7 mouse cellular contexts compared by ENCODE assay signal in the genomic region with DNA sequence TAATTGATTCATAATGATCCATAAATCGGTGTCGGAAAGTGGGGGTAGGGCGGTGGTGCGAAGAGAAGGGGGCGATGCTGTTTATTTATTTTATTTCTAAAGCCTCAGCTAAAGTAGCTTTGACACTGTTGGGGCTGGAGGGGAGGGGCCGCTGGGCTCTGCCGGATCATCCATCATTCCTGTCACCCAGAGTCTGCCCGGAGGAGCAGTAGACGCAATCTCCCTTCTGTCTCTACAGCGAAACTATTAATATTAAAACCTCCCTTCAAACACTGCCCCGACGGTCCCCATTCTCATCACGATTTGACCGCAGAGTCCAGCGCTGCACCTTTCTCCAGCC.
DNase-seq lines count a peak whose midpoint lies in the region; ATAC-seq and TF ChIP-seq lines count a peak whose summit lies in the region.

No protein-coding gene starts in this region.

- peak; percentile 25; the same call in 1 of the 2 replicates for ATAC-seq in hindbrain, postnatal 0 days
- ATAC-seq in liver, embryonic 15.5 days (ENCODE audit: insufficient read depth): no peak
- ATAC-seq in stomach, postnatal 0 days (ENCODE audit: low FRiP score, low TSS enrichment): no peak

- H3K4me3 ChIP-seq in ES-E14 (ENCODE audit: insufficient read depth in 1 of 2, low read depth in 1 of 2, low read length in 2 of 2, poor library complexity in 1 of 2, severe bottlenecking in 1 of 2): peak overlapping the region; percentile 14 to 40; a peak in 2 of 4 replicates
- peak overlapping the region; percentile 43 for H3K4me3 ChIP-seq in brown adipose tissue, adult 24 weeks (ENCODE audit: insufficient read depth, low read depth, low read length)
- H3K4me3 ChIP-seq in hindbrain, postnatal 0 days (ENCODE audit: low read length): peak overlapping the region; percentile 18
- H3K4me3 ChIP-seq in liver, embryonic 15.5 days (replicated peaks): peak overlapping the region; percentile 30
- H3K4me3 ChIP-seq in stomach, postnatal 0 days (ENCODE audit: low read depth, low read length): peak overlapping the region; percentile 28

- DNase-seq in ES-E14 (ENCODE audit: low read depth, low spot score): no peak
- DNase-seq in hindbrain, postnatal 0 days (ENCODE audit: low spot score): peak; percentile 64
- DNase-seq in stomach, postnatal 0 days (ENCODE audit: low spot score): peak; percentile 20
- no peak for DNase-seq in urinary bladder, adult 2 months (ENCODE audit: low spot score)
- DNase-seq in frontal cortex, postnatal 36 days (ENCODE audit: low spot score in 2 of 2): no peak

- no peak overlapping the region for H3K27ac ChIP-seq in ES-E14 (ENCODE audit: insufficient read depth, low read depth, low read length, poor library complexity, severe bottlenecking)
- no peak overlapping the region for H3K27ac ChIP-seq in brown adipose tissue, adult 24 weeks (replicated peaks; ENCODE audit: low read depth, low read length)
- peak overlapping the region; percentile 74 for H3K27ac ChIP-seq in hindbrain, postnatal 0 days
- no peak overlapping the region for H3K27ac ChIP-seq in liver, embryonic 15.5 days (replicated peaks)
- no peak overlapping the region; the same call in 1 of the 2 replicates for H3K27ac ChIP-seq in stomach, postnatal 0 days (replicated peaks)

- no peak for TF ChIP-seq CTCF in hindbrain, postnatal 0 days (IDR thresholded peaks at IDR 0.05; ENCODE audit: low read depth)
- TF ChIP-seq CTCF in stomach, postnatal 0 days (IDR thresholded peaks at IDR 0.05; ENCODE audit: low read depth): no peak

- H3K4me1 ChIP-seq in ES-E14 (ENCODE audit: control insufficient read depth in 2 of 2, insufficient read depth in 2 of 2, low read length in 2 of 2, poor library complexity in 1 of 2): peaks cover 0 to 9% of the 10 kb centered on the region in 2 experiments; a peak in 1 of 4 replicates
- peaks cover 3% of the 10 kb centered on the region; the same call in 1 of the 2 replicates for H3K4me1 ChIP-seq in brown adipose tissue, adult 24 weeks (ENCODE audit: control insufficient read depth, insufficient read depth, insufficient read length, low read length)
- no peaks in the 10 kb centered on the region for H3K4me1 ChIP-seq in hindbrain, postnatal 0 days (ENCODE audit: insufficient read depth, low read length)
- no peaks in the 10 kb centered on the region for H3K4me1 ChIP-seq in liver, embryonic 15.5 days (replicated peaks)
- H3K4me1 ChIP-seq in stomach, postnatal 0 days (replicated peaks; ENCODE audit: control insufficient read depth, insufficient read depth): no peaks in the 10 kb centered on the region

- in situ Hi-C loops in ES-E14 (cut with MboI; ENCODE audit: low sequenced_read_pairs in 2 of 2, unreplicated experiment in 2 of 2): loop anchor here in 1 of 2 experiments (10.0 kb wide), 1 partner anchor 695 kb away; no protein-coding TSS in a partner anchor

- TF ChIP-seq EP300 in stomach, postnatal 0 days (optimal IDR thresholded peaks at IDR 0.05): no peak

- peak overlapping the region; percentile 48 for H3K4me2 ChIP-seq in hindbrain, postnatal 0 days (ENCODE audit: low read depth, low read length)
- H3K4me2 ChIP-seq in liver, embryonic 15.5 days: peak overlapping the region; percentile 58
- peak overlapping the region; percentile 55 for H3K4me2 ChIP-seq in stomach, postnatal 0 days (replicated peaks; ENCODE audit: low read depth)

- no peaks in the 10 kb centered on the region for H3K9me3 ChIP-seq in ES-E14 (ENCODE audit: control insufficient read depth, insufficient read depth, low read depth, low read length)
- no peaks in the 10 kb centered on the region for H3K9me3 ChIP-seq in hindbrain, postnatal 0 days (ENCODE audit: low read length)
- H3K9me3 ChIP-seq in liver, embryonic 15.5 days (replicated peaks): no peaks in the 10 kb centered on the region
- no peaks in the 10 kb centered on the region for H3K9me3 ChIP-seq in stomach, postnatal 0 days (ENCODE audit: control insufficient read depth, low read length)

- no peak overlapping the region for H3K9ac ChIP-seq in ES-E14 (ENCODE audit: insufficient read depth, low read depth, low read length, poor library complexity, severe bottlenecking)
- peak overlapping the region; percentile 35; the same call in 1 of the 2 replicates for H3K9ac ChIP-seq in hindbrain, postnatal 0 days (replicated peaks; ENCODE audit: low read length)
- no peak overlapping the region for H3K9ac ChIP-seq in liver, embryonic 15.5 days
- peak overlapping the region; percentile 43; the same call in 1 of the 2 replicates for H3K9ac ChIP-seq in stomach, postnatal 0 days (ENCODE audit: low read length)

- H3K27me3 ChIP-seq in hindbrain, postnatal 0 days (ENCODE audit: insufficient read depth, low read length): peaks cover 8% of the 10 kb centered on the region
- peaks cover 71% of the 10 kb centered on the region for H3K27me3 ChIP-seq in liver, embryonic 15.5 days
- H3K27me3 ChIP-seq in stomach, postnatal 0 days (ENCODE audit: control insufficient read depth, insufficient read depth, low read length): no peaks in the 10 kb centered on the region

- WGBS in hindbrain, postnatal 0 days: under 1% methylated on average over 15 of the region's 15 CpGs
- WGBS in liver, embryonic 15.5 days (ENCODE audit: insufficient replicate concordance): 1% methylated on average over 15 of the region's 15 CpGs
- 9% methylated on average over 15 of the region's 15 CpGs for WGBS in stomach, postnatal 0 days

- H3K36me3 ChIP-seq in ES-E14 (ENCODE audit: control insufficient read depth, insufficient read depth, low read length, poor library complexity, severe bottlenecking): no peaks in the 10 kb centered on the region
- no peaks in the 10 kb centered on the region for H3K36me3 ChIP-seq in hindbrain, postnatal 0 days (ENCODE audit: insufficient read depth, low read length)
- H3K36me3 ChIP-seq in liver, embryonic 15.5 days (replicated peaks): no peaks in the 10 kb centered on the region
- H3K36me3 ChIP-seq in stomach, postnatal 0 days (ENCODE audit: control insufficient read depth, insufficient read depth, low read length): no peaks in the 10 kb centered on the region

TF ChIP-seq in ES-E14, 5 proteins besides CTCF, POLR2A, EP300 and RAD21:
- no peak for TF ChIP-seq ZC3H11A (IDR thresholded peaks at IDR 0.05; ENCODE audit: borderline replicate concordance, low read depth, low read length)
- no peak for TF ChIP-seq CHD2 (IDR thresholded peaks at IDR 0.05; ENCODE audit: low read depth, low read length)
- TF ChIP-seq HCFC1 (IDR thresholded peaks at IDR 0.05; ENCODE audit: borderline replicate concordance, insufficient read depth, low read length): no peak
- TF ChIP-seq ZNF384 (IDR thresholded peaks at IDR 0.05; ENCODE audit: low read depth, low read length): no peak
- no peak for TF ChIP-seq MAFK (IDR thresholded peaks at IDR 0.05; ENCODE audit: insufficient read depth, low read depth, low read length)

Comparison
In these comparisons a context has a peak if more than half of its experiments do, and no peak if none do; other contexts are left out.
1. DNase-seq: peak in hindbrain, postnatal 0 days (single experiment) and stomach, postnatal 0 days (single experiment); none in ES-E14 (single experiment), urinary bladder, adult 2 months (single experiment) and frontal cortex, postnatal 36 days (0 of 2).
2. H3K9ac ChIP-seq: peak in hindbrain, postnatal 0 days (single experiment) and stomach, postnatal 0 days (single experiment); none in ES-E14 (single experiment) and liver, embryonic 15.5 days (single experiment).
3. Peak in every context shown above with its lines, with median percentiles within 50 percentile points of each other: H3K4me3 ChIP-seq and H3K4me2 ChIP-seq.